ENCODE assay signal across 16 mouse cellular contexts in the genomic region with DNA sequence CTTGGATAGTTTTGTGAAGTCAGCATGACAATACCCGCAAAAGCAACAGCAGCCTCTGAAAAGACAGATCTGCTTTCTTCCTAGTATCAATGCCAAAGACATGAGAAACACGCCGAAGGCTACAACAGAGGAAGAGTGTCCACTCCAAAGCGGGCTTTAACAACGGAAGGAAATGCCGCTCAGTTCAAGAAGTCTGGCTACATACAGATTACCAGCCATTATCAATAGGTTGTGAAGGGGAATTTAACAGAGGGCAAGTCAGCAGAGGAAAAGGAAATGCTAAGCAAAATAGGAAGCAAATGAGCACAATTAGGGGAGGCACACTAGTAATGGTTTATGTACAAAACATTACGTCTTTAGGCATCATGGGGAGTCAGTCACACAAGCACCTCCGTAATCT. TPM values are rescaled to one million over a fixed set of nuclear protein-coding genes. Genes with fewer than 3 reads are reported as not detected.
"Had no signal": no experiment of that assay in that cellular context is flagged by ENCODE, and none has a peak within 500 bp of the region (broad histone marks: within the 10 kb centered on the region; RNA-seq: fewer than 3 reads in every experiment).

No protein-coding gene starts in this region.

- H3K36me3 ChIP-seq: limb, embryonic 10.5 days; limb, embryonic 13.5 days; liver, embryonic 12.5 days; liver, embryonic 15.5 days had no signal

- H3K4me3 ChIP-seq: layer of hippocampus, adult 2 months; limb, embryonic 10.5 days; limb, embryonic 13.5 days; liver, embryonic 12.5 days; liver, embryonic 15.5 days had no signal

- H3K4me2 ChIP-seq: limb, embryonic 13.5 days; liver, embryonic 12.5 days; liver, embryonic 15.5 days; midbrain, embryonic 11.5 days had no signal

- ATAC-seq: liver, embryonic 12.5 days had no signal

- DNase-seq: kidney, adult 2 months; kidney, postnatal 25 days; layer of hippocampus, adult 9-11 months; lung, adult 2 months; lung, postnatal 4 days; midbrain, embryonic 14.5 days; thymus, adult 18-20 months; thymus, postnatal 36 days had no signal

- H3K27ac ChIP-seq: kidney, postnatal 0 days; layer of hippocampus, adult 2 months; limb, embryonic 10.5 days; limb, embryonic 13.5 days; liver, embryonic 12.5 days; liver, embryonic 15.5 days had no signal

- H3K9me3 ChIP-seq: limb, embryonic 10.5 days; limb, embryonic 13.5 days; liver, embryonic 12.5 days; liver, embryonic 15.5 days had no signal

- H3K4me1 ChIP-seq: liver, embryonic 12.5 days; liver, embryonic 15.5 days had no signal

- H3K9ac ChIP-seq: limb, embryonic 13.5 days; liver, embryonic 12.5 days; liver, embryonic 15.5 days had no signal

RNA-seq across cellular contexts. Expression of gene Ttll7, which starts 4.1 kb away (rescaled TPM):
- total RNA-seq: megakaryocyte-erythroid progenitor cell, adult 5-6 weeks had no signal
